Mouse (Mus musculus) cerebellum, adult 2 months (tissue): ENCODE results near the gene Shb. TPM values are rescaled to one million over a fixed set of nuclear protein-coding genes. Genes with fewer than 3 reads are reported as not detected.

ENCODE experiments used
- DNase-seq, 2 experiments: peaks; one replicate each; pipeline ENCODE4 v3.0.0; 2021
- H3K27ac ChIP-seq: fragments of 200-500 bp; 2 replicates; pipeline ENCODE4 v1.5.1; 2012; ENCODE audit warnings: low read length, control low read depth, inconsistent platforms; ENCODE audit not compliant: insufficient read depth
- H3K27me3 ChIP-seq: fragments of 200-500 bp; 2 replicates; pipeline ENCODE4 v1.6.1; 2012; ENCODE audit warnings: inconsistent platforms, mild to moderate bottlenecking, low read length, moderate library complexity; ENCODE audit not compliant: control insufficient read depth, insufficient read depth
- H3K4me1 ChIP-seq: fragments of 200-500 bp; 2 replicates; pipeline ENCODE4 v1.6.1; 2011; ENCODE audit warnings: low read length; ENCODE audit not compliant: control insufficient read depth, insufficient read depth
- H3K4me3 ChIP-seq: fragments of 200-500 bp; replicated peaks from 2 replicates; pipeline ENCODE3; 2011; ENCODE audit warnings: mild to moderate bottlenecking, low read depth, low read length, control low read depth; ENCODE audit not compliant: insufficient read depth
- CTCF ChIP-seq: fragments of 200-500 bp; IDR thresholded peaks from 2 replicates; pipeline ENCODE4 v1.5.1; 2011; ENCODE audit warnings: low read depth, mild to moderate bottlenecking, control low read depth, low read length, moderate library complexity, borderline replicate concordance; ENCODE audit not compliant: insufficient read depth
- POLR2A ChIP-seq: fragments of 200-500 bp; IDR thresholded peaks from 2 replicates; pipeline ENCODE4 v1.6.1; 2011; ENCODE audit warnings: low read length, control low read depth, borderline replicate concordance; ENCODE audit not compliant: insufficient read depth
- WGBS: fragments of 180-500 bp; shearing (Covaris S2); methylation state at CpG from one replicate; pipeline ENCODE4 v1.1.7; 2018; 5-methylcytosine and 5-hydroxymethylcytosine counted together
- polyA plus RNA-seq: library from polyadenylated mRNA; depleted of rRNA; stranded (reverse); fragments of >200 nt; gene quantifications from 2 replicates; pipeline ENCODE4 v1.2.3, GENCODE M21; 2012; rRNA removed

The Shb gene
- polyA plus RNA-seq: 7.1 and 8.3 TPM in 2 replicates

GRCm38 (mm10) chr4:45532375-45532774, at the start of gene Shb:
Gene Shb (minus strand): TSS chr4:45532470.
- H3K27ac ChIP-seq: no peak within 1 kb of the TSS
- peaks cover 4% of the 10 kb centered on the region; the same call in 1 of the 2 replicates for H3K27me3 ChIP-seq
- no peak within 1 kb of the TSS for H3K4me3 ChIP-seq
- peak; percentile 25 to 37 for DNase-seq
- no peak for TF ChIP-seq CTCF
- no peak for TF ChIP-seq POLR2A
- H3K4me1 ChIP-seq: no peaks in the 10 kb centered on the region; the same call in 1 of the 2 replicates
- 29% methylated on average over 7 of the region's 7 CpGs for WGBS

GRCm38 (mm10) chr4:45581095-45581494, 48.8 kb upstream of the Shb start:
- Histone ChIP-seq H3K4me3 (no peak overlapping the region), H3K27me3 (peaks cover 2% of the 10 kb centered on the region; the same call in 1 of the 2 replicates), H3K4me1 (no peaks in the 10 kb centered on the region), H3K27ac (no peak overlapping the region)
- DNase-seq: no peak
- 92% methylated on average over 6 of the region's 6 CpGs for WGBS
- TF ChIP-seq CTCF: no peak
- no peak for TF ChIP-seq POLR2A

- 52% methylated on average over 22 of the region's 22 CpGs for WGBS
- Histone ChIP-seq H3K27ac (no peak overlapping the region), H3K4me1 (no peaks in the 10 kb centered on the region), H3K4me3 (no peak overlapping the region), H3K27me3 (peaks cover 2% of the 10 kb centered on the region; the same call in 1 of the 2 replicates)
- DNase-seq: no peak
- TF ChIP-seq POLR2A: no peak
These were observed 46.5 kb upstream of the Shb start for GRCm38 (mm10) chr4:45578554-45579370.

- DNase-seq: no peak
- no peak overlapping the region for H3K27ac ChIP-seq
- 64% methylated on average over 8 of the region's 8 CpGs for WGBS
- H3K4me1 ChIP-seq: no peaks in the 10 kb centered on the region
- TF ChIP-seq POLR2A (no peak), CTCF (no peak)
- H3K27me3 ChIP-seq: peaks cover 2% of the 10 kb centered on the region; the same call in 1 of the 2 replicates
- no peak overlapping the region for H3K4me3 ChIP-seq
These were observed 45.4 kb upstream of the Shb start for GRCm38 (mm10) chr4:45577631-45578030.

GRCm38 (mm10) chr4:45574614-45575169, 42.4 kb upstream of the Shb start:
- no peaks in the 10 kb centered on the region for H3K4me1 ChIP-seq
- no peak overlapping the region for H3K4me3 ChIP-seq
- no peak for DNase-seq
- peaks cover 2% of the 10 kb centered on the region; the same call in 1 of the 2 replicates for H3K27me3 ChIP-seq
- no peak for TF ChIP-seq POLR2A
- no peak for TF ChIP-seq CTCF
- WGBS: 72% methylated on average over 15 of the region's 15 CpGs
- H3K27ac ChIP-seq: no peak overlapping the region

- DNase-seq: peak in 1 of 2 experiments; percentile 5
- Histone ChIP-seq H3K27me3 (no peaks in the 10 kb centered on the region; the same call in 1 of the 2 replicates), H3K4me1 (no peaks in the 10 kb centered on the region), H3K27ac (no peak overlapping the region), H3K4me3 (no peak overlapping the region)
- TF ChIP-seq POLR2A: no peak
- TF ChIP-seq CTCF: no peak
- WGBS: 59% methylated on average over 5 of the region's 5 CpGs
These were observed 37.3 kb upstream of the Shb start for GRCm38 (mm10) chr4:45569521-45569920.

GRCm38 (mm10) chr4:45558211-45558610, 25.9 kb upstream of the Shb start:
- TF ChIP-seq CTCF (no peak), POLR2A (no peak)

GRCm38 (mm10) chr4:45552571-45552970, 20.3 kb upstream of the Shb start:
- H3K27me3 ChIP-seq: no peaks in the 10 kb centered on the region; the same call in 1 of the 2 replicates
- DNase-seq: no peak
- WGBS: 86% methylated on average over 4 of the region's 4 CpGs
- TF ChIP-seq POLR2A (no peak), CTCF (no peak)
- no peak overlapping the region for H3K27ac ChIP-seq
- H3K4me3 ChIP-seq: no peak overlapping the region
- no peaks in the 10 kb centered on the region for H3K4me1 ChIP-seq

More at GRCm38 (mm10) chr4:45558211-45558610, 25.9 kb upstream of the Shb start:
- no peaks in the 10 kb centered on the region; the same call in 1 of the 2 replicates for H3K27me3 ChIP-seq
- no peak overlapping the region for H3K27ac ChIP-seq
- no peak for DNase-seq
- 18% methylated on average over 5 of the region's 5 CpGs for WGBS
- H3K4me3 ChIP-seq: no peak overlapping the region
- no peaks in the 10 kb centered on the region for H3K4me1 ChIP-seq
